Mouse (Mus musculus) testis, postnatal 14 days (tissue): ENCODE data around the gene Prpf39.

Experiments
- DNase-seq: peaks from one replicate; pipeline ENCODE4 v3.0.0; 2021; ENCODE audit warnings: low spot score

The Prpf39 gene

DNA sequence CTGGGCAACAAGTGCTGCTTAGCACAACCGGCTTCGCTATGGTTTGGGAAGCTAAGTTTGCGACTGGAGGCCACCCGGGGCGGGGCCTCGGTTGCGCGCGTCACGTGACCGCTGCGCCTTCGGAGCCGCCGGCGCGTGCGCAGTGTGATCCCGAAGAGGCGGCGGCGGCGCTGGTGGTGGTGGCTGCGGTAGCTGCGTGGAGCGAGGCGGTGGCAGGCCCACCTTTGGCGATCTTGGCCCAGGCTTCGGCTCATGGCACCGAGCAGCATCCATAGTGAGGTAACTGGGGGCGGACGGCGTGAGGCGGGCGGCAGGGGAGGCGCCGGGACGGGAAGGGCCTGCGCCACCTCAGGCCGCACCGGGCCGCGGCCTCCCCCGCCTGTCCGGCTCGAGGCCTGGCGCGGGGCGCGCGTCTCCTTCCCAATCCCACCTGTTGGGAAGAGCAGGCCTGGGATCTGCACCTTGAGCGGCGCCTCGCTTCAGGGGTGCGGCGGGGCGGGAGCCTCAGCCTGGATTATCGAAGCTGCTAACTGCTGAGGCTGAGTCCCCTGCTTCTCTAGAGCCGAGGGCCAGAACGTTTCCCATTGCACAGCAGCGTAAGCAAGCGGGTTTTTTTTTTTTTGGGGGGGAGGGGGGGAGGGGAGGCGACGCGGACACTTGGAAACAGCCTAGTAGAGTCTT is at the start of gene Prpf39:
Gene Prpf39, plus strand, starts transcription at position 144 of the 681 bp plus-strand sequence.
- peak; percentile 91 for DNase-seq

DNA sequence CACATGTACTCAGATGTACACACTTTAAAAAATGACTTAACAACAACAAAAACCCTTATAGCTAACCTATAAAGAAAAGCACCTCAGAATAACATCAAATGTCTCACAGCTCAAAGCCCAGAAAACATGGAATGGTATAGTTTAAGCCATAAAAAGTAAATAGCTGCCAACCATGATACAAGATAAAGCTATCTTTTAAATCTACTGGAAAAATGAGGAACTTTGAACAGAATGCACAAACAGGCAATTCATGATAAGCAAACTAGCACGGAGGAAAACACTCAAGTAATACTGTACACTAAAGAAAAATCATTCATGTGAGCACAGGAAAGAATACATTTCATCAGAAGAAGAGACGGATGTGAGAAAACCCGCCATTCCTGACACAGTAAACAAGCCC is 28.4 kb upstream of the Prpf39 start:
- DNase-seq = no peak

- DNase-seq = no peak
Measured at GRCm38 (mm10) chr12:65022842-65023241, 13.3 kb upstream of the Prpf39 start.

DNA sequence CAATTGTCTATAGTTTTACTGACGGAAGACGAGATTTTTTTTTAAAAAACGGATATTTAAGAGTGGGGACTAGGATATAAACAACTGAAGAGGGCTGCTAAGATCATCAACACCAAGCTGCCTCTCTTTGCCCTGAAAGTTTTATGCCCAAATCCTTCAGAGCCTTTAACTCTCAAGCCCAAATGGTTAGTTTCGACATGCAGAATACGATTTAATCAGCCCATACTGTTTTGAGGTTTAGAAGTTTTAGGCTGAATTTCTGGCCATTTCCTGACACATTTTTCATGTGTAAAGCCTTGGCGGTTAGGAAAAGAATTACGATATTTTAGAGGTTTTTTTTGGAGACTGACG is 319 bp upstream of the Prpf39 start:
- no peak for DNase-seq

DNA sequence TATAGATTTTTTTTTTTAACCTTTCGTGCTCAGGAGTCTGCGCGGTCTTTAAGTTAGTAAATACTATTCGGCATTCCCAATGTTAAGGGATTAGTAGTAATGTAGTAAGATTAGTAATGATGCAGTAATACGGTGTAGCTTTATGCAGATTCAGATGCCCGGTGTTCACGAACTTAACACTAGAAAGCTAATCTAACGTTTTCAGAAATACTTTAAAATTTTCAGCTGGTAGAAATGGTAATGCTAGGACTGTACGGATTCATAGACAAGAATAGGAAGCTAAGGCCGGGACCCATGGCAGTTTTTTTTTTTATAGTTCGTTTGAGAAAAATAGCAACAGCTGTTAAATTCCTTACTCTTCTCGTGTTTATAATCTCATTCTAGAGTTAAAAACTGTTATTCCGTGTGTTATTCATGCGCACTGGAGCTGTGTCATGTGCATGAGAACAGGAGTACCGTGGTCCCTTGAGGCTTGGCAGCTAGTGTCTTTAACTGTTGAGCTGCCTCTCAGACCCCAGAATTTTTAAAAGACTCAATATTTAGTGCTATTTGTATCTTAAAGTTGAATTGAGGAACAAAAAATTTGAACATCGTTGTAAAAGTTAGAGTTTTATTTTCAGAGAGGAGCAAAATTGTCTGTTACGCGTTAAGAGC is 886 bp downstream of the Prpf39 start:
- no peak for DNase-seq

DNA sequence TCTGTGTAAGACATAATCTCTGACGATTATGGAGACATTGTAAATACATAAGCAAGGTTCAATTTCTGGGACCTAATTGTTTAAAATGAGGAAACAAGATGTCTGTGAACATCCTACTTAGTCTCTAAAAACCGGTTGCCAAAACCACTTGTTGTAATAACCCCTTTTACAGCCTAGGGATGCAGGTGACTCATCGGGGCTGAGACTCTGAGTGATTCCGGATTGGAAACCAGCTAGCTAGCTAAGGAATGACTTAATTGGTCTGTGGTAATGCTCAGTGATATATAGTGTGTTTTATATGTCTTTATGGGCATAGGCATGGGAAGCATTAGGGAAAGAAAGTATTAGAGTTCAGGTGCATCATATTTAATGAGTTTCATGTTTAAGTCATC is 1.4 kb downstream of the Prpf39 start:
- DNase-seq = no peak

- no peak for DNase-seq
Measured at GRCm38 (mm10) chr12:65048799-65049198, 12.7 kb downstream of the Prpf39 start.

DNA sequence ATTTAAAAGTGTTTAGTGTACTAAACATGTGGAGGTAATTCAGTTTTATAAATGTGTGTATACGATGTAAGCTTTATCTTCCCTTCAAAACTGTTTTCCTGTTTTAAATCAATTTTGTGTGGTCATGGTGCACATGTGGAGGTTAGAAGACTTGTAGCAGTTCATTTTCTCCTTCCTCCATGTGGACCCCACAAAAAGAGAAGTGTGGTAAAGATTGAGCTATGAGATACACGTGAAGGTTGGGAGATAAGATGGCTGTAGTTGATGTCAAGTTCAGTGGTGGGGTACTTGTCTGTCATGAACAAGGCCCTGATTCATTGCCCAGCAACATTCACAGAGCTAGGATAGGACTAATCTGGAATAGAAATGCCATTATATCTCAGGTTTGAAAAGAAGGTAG is 22.1 kb downstream of the Prpf39 start:
- DNase-seq = no peak

- DNase-seq = no peak
Measured at GRCm38 (mm10) chr12:65061082-65061481, 24.9 kb downstream of the Prpf39 start.

DNA sequence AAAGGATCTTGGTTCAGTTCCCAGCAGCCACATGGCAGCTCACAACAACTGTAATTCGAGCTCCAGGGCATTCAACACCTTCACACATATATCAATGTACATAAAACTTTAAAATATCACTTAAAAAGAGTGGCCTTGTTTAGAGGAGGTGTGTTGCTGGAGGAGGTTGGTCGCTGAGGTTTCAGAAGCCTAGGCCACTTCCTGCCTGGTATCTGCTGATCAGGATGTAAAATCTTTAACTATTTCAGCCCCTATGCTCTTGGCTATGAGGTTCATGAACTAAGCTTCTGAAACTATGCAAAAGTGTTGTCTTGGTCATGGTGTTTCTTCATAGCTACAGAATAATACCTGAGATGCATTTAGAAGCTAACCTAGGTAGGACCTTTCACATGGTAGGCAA is 29.1 kb downstream of the Prpf39 start:
- DNase-seq = no peak

DNA sequence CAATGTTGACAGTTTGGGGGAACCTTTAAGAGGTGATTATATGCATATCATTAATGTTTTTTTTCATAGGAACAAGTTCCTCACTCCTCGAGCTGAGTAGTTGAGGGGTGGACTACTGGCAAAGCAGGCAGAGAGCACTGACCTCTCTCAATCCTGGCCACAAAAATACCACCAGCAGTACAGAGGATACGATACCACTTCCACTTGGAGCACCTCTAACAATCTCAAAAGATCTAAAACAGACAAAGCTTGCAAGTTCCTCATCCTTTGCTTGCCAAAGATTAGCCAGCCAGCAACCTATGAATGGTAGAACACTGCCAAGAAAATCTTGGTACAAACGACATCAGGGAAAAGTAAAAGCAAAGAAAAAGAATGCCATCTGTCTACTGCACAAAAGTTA is 30.1 kb downstream of the Prpf39 start:
- DNase-seq = no peak

GRCm38 (mm10) chr12:65068409-65068808 is 32.3 kb downstream of the Prpf39 start:
- DNase-seq = no peak

DNA sequence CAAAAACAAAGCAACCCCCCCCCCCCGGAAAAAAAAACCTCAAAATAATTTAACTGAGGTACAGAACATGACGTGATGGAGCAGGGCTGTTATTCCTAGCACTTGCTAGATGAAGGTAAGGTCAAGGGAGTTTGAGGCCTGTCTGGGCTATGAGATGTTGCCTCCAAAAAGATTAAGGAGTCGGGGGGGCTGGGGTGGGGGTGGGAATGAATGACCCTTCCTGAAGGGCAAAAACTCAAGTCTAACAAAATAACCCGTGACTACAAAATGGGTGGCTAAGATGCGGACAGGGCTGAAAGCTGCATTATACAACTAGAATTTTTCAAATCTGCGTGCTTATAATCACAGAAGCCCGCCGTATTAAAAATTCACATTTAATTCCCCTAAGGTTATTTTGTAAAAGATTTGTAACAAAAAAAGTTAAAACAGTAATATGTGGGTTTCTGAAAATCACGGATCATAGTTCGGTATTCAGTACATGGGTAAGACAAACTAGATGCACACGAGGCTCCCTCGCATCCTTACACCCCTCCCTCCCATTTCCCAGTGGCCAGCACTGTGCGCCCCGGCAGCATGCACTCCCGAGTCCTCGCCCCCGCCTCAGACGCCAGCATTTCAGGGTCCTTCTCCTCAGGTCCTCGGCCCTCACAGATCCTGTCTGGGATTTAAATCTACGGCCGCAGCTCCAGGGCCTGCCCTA is 36.9 kb downstream of the Prpf39 start:
- DNase-seq = no peak

DNA sequence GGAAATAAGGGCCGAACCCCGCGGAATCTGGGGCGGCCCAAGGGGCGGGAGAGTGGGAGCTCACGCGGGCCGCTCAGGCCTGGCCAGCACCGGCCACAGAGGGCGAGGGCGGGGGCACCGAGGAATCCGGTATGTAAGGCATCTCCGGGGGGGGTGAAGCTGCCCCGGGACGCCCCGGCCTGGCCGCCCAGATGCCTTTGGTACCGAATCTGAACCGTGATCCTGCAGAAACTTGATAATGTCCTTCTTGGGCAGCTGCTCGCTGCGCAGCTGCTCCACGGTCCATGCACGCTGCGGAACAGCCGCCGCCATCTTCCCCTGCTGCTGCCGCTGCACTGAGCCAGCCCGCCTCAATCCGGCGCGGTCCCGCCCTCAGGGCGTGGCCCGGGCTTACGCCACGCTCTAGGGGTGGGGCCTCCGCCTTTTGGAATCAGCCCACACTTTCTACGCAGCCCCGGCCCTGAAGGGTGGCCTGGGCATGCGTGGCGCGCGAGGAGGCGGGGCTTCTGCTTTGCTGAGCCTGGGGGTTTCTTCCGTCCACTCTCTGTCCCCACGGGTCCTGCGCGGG is 37.6 kb downstream of the Prpf39 start, which contains the start of gene Fkbp3:
Gene Fkbp3, minus strand, starts transcription at position 397 of the 568 bp plus-strand sequence.
- DNase-seq = peak; percentile 97

- no peak for DNase-seq
Measured at GRCm38 (mm10) chr12:65074651-65075050, 38.5 kb downstream of the Prpf39 start.

- DNase-seq = peak; percentile 90
Measured at GRCm38 (mm10) chr12:65075085-65075732, 39.1 kb downstream of the Prpf39 start, which contains the start of gene Fancm. Fancm (plus strand) TSS chr12:65075603.

DNA sequence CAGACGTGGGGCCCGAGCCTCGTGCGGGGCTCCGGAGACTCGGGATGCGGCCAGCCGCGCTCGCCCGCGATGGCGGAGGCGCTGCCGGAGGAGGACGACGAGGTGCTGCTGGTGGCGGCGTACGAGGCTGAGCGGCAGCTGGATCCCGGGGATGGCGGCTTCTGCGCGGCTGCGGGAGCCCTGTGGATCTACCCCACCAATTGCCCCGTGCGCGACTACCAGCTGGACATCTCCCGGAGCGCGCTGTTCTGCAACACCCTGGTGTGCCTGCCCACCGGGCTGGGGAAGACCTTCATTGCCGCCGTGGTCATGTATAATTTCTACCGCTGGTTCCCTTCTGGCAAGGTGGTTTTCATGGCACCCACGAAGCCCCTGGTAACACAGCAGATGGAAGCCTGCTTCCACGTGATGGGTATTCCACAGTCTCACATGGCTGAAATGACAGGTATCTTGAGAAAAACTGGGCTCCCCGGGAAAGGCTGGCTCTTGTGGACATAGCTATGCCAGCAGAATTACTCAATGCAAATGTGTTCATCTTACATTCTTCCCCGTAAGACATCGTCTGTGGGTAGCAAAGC is 39.7 kb downstream of the Prpf39 start:
- no peak for DNase-seq

DNA sequence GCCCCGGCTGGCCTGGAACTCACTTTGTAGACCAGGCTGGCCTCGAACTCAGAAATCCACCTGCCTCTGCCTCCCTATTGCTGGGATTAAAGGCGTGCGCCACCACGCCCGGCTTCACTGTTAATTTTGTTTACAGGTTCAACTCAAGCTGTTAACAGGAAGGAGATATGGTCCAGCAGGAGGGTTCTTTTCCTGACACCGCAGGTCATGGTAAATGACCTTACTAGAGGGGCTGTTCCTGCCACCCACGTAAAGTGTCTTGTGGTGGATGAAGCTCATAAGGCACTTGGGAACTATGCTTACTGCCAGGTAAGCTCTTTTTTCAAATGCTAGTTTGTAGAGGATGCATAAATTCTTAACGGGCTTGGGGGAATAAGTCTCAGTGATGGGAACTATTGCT is 40.8 kb downstream of the Prpf39 start:
- no peak for DNase-seq

DNA sequence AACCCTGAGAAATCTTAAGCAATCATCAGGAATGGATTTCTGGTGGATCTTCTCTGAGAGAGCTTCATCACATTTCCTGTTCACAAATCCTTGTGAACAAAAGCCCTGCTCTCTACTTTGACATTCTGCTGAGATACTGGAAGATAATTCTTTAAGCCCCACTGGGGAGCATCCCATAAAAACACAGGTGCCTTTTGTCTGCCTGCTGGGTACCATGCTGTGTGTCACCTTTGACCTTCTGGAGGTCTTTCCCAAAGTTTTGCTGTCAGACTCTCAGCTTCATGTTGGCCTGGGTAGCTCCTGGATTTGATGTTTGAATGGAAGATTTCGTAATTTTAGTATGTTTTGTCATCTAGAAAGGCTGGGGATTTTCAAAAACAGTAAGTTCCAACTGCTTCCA is 72.6 kb downstream of the Prpf39 start:
- no peak for DNase-seq

DNA sequence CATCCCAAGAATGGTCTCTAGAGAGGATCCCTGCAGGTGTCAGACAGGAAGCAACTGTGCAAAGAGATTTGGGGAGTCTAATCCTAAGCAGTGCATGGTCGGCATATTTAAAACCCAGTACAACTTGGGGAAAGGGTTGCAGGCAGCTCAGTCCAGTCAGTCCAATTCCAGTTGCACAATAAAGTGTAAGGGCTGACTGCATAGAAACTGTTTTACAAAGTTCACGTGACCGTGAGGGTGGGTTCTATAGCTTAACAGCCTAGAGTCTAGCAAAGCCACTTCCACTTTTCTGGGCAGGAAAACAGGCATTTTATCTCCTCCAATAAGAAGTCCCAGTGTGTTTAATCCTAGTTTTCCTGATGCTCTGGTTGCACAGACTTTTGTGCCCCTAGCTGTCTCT is 75.4 kb downstream of the Prpf39 start:
- DNase-seq = no peak

- DNase-seq = no peak
Measured at GRCm38 (mm10) chr12:65112811-65113210, 76.7 kb downstream of the Prpf39 start.
